Mouse (Mus musculus) T-helper 1 cell (primary cell): ENCODE measurements around the gene Slc30a6.
"Not testable (repeated sequence)": the region's sequence is repeated elsewhere in the genome, so short reads cannot be mapped to it uniquely, and the experiment has no call there.

ENCODE experiments used
- in situ Hi-C: fragments of 300-600 bp; cut with MboI, MseI; formaldehyde crosslinking; loops from one replicate; pipeline ENCODE4 v1.15.1; 2025; ENCODE audit warnings: high pct_unique_total_duplicates

Gene Slc30a6

DNA sequence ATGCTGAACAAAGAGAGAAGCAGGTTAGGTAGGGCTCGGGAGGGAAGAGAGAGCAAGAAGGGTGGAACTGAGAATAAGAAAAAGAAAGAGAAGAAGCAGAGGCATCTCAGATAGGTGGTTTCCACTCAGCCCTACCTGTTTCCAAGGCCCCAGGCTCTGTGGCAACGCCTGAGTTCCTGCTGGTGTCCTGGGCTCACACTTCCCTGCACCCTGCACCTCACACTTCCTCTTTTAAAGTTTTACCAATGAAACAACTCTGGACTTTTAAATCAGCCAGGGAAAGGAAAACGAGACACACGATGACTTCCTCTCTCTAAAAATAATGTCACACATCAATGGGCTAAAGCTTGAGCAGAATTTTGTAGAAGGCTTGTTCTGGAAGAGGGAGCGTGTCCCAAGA is 45.1 kb downstream of the Slc30a6 start:
- in situ Hi-C loops: no loop called here

DNA sequence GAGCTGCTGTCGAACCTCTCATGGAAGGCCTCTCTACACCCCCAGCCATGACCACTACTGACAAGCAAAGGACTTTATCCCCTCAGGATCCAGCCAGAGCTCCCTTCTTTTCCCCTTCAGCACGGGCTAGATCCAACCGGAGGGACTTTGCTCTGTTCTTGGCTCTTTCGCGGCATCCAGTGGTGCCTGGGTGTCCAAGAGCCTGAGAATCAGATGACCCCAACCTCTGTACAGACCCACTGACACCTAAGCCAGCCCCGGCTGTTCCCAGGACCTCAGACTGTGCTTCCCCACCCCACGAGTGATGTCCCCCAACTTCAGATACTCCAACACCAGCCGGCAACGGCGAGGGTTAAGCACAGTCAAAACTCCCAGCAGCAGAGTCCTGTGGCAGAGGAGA is 54.4 kb downstream of the Slc30a6 start:
- in situ Hi-C loops: no loop called here

DNA sequence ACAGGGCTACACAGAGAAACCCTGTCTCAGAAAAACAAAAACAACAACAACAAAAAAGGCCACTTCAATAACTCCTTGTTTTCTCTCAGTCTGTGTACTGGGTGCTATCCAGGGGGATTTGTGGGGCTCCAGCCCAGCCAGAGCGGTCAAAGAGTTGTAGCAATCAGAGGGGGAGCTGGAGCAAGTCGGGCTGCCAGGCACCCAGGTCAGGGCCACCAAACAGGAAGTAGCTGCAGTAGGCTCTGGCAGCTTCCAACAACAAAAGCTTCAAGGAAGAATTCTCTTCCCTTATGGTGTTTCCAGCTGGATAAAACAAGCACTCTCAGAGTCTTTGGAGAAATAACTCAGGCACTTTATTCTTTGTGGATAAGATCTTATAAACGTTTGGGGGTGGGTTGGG is 58.5 kb downstream of the Slc30a6 start:
- in situ Hi-C loops: no loop called here

DNA sequence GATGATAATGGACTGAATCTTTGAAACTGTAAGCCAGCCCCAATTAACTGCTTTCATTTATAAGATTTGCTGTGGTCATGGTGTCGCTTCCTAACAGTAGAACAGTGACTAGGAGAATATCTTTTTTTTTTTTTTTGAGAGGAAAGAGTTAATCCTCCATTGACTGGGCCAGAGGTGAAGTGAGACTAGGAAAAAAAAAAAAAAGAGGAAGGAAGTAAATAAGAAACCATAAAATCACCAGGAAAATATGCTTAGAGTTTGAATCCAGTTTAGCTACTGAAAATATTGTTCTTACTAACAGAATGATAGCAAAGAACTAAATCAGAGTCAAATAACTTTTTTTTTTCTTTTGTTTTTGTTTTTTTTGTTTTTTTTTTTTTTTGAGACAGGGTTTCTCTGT is 59.3 kb downstream of the Slc30a6 start:
- in situ Hi-C loops: no loop called here

DNA sequence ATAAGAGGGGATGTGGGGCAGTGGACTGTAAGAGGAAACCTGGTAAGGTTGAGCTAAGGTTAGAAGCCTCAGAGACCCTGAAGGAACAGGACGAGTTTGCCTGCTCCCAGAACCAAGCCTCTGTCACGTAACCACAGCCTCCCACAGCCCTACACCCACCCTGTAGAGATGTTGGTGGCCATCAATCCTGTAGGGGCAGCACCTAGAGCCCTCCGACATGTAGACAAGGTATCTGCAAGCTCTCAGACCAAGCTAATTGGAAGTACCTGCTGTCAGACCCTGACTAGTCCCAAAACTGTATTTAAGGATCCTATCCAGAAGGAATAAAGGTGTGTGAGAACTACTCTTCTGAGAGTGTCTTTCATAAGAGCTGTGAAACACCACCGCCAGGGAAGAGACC is 60.0 kb downstream of the Slc30a6 start:
- in situ Hi-C loops: no loop called here

DNA sequence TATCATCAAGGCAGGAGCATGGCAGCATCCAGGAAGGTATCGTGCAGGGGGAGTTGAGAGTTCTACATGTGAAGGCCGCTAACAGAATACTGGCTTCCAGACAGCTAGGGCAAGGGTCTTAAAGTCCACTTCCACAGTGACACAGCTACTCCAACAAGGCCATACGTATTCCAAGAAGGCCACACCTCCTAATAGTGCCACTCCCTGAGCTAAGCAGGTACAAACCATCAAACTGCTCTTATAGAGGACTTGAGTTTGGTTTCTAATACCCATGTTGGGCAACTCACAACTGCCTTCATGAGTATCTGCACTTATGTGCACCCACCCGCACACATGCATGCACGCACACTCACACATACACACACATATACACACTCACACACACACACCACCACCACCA is 61.4 kb downstream of the Slc30a6 start:
- in situ Hi-C loops: no loop called here

DNA sequence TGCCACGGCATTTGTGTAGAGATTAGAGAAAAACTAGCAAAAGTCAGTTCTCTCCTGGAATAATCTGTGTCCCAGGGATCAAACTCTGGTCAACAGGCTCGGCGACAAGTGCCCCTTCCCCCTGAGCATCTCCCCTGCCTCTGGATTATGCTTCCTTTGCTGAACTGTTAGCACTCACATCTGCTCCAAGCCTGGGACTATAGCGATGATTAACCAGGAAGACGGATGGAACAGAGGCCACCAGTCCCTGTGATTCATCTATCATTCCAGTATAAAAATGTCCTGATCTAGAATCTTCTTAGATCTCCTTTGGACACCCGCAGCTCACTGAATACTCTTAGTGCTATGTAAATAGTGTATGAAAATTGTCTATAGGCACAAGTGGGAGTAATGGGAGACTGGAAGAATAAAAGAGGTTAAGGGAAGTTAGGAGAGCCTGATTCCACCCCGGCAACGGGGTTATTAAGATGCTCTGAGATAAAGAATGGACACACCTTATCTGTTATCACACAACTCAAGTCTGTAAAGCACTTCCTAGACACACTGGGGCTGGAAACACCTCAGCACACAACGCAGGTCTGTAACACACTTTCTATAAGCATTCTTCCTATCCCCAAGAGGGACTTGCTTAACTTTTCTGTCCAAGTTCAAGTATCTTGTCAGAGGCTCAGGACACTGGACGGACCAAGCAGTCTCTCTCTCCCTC is 62.7 kb downstream of the Slc30a6 start:
- in situ Hi-C loops: no loop called here

DNA sequence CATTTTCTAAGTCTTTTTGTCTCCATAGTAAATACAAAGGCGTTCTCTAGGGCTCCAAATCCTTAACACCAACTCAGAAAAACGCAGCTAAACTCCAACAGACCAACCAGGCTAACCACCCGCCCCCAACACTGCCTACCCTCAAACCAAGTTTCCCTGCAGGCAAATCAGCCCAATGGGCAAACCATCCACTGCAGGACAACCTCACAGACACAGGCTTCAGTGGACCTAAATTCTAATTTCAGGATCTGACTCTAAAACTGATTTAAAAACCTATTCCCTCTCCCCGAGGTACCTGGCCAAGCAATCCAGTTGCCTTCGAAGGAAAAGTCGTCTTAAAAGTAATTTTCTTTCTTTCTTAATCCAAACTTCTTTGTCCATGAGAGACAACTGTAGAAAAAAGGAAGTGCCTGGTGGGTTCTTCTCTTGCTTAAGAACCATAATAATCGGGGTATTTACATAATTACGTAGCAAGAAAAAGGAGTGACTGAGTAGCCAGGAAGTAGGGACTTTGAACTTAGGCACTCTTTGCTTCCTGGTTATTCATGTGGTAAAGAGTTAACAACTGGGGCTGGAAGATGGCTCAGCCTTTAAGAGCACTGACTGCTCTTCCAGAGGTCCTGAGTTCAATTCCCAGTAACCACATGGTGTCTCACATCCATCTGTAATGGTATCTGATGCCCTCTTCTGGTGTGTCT is 63.5 kb downstream of the Slc30a6 start, which contains the start of gene Nlrc4:
Gene Nlrc4 (minus strand): TSS at position 432 of the 698 bp plus-strand sequence.
- in situ Hi-C loops: no loop called here

DNA sequence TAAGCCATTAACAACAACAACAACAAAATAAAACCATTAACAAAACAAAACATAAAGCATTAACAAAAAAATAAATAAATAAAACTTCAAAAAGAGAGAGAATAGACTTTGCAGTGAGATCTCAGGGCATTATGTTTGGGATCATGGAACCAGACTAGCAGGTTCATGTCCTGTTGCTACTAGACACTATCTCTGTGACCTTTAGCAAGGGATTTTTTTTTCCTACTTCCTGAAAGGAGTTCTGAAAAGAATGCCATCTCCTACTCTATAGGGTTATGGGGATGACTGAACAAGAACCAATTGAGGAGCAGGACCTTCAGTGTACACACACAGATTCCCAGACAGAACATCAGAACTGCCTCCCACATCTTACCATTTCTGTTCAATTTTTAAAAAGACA is 68.1 kb downstream of the Slc30a6 start:
- in situ Hi-C loops: no loop called here

DNA sequence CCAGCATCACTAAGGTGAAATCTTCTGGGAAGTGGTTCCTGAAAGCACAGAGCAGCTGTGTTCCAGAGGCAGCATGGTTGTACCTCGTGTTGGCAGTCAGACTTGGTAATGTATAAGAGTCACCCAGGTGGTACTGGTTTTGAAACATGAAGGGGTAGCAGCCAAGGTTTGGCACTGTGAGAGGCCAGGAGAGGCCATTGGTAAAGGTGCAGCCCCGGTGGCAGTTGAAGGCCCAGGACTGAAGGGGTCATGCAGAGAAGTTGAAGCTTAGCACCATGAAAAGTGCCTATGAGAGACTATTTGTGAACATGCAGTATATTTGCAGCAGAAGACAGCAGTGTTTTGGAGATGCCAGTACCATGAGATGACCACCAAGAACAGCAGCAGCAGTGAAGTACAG is 72.6 kb downstream of the Slc30a6 start:
- in situ Hi-C loops: not testable (repeated sequence)

DNA sequence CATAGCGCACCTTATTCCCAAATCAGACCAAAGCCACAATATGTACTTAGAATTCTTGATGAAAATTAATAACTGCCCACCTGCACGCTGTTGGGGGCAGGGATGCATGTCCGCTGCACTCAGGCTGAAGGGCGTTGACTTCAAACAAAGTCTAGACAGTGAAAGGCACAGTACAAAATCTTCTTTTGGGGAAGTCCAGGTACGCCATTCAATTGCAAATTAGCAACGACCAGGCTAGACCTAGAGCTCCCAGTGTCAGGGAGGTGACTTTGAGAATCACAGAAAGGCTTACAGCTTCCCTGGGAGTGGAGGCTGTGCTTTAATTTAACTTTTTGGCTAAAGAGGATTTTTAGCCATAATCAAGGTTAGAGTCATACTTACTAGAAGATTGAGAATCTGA is 74.7 kb downstream of the Slc30a6 start:
- in situ Hi-C loops: not testable (repeated sequence)
